Mouse (Mus musculus): ENCODE results near the gene Iqcc. TPM values are rescaled to one million over a fixed set of nuclear protein-coding genes. Genes with fewer than 3 reads are reported as not detected.

Iqcc gene
- polyA plus RNA-seq, 1 experiment from 2014 or later: 25.8 TPM

DNA sequence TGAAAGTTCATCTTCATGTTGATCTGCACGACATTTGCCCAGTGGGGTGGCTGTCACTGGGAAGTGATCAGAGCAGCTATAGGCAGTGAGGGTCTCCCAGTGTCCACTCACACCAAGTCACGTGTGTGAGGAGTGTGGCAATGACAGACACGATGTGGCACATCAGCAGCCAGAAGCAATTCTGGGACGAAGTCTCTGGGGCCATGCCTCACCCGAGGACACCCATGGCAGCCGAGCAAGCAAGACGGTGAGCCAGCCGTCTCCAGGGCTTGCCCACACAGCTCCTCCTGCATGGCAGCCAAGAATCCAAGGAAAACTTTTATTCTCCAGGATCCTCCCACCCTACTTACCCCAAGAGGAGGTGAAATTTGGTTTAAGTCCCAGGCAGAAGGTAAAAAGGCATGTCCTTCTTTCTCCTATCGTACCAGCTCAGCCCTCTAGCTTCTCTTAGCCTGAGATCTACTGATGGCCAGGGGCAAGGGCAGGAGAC lies 3.1 kb downstream of the Iqcc start:
- DNase-seq (no peak), ATAC-seq (ENCODE audit: insufficient read depth) (no peak)
- no peak for TF ChIP-seq CTCF (IDR thresholded peaks at IDR 0.05; ENCODE audit: low read depth)
- Histone ChIP-seq H3K27me3 (ENCODE audit: insufficient read depth, low read length) (no peaks in the 10 kb centered on the region), H3K4me1 (ENCODE audit: insufficient read depth) (0 out of 2 replicates have a peak, but pooled peaks cover 5% of the 10 kb centered on the region), H3K27ac (ENCODE audit: low read depth) (no peak overlapping the region), H3K36me3 (ENCODE audit: insufficient read depth) (peaks cover 17% of the 10 kb centered on the region), H3K4me2 (no peak overlapping the region), H3K9me3 (ENCODE audit: low read depth, low read length) (no peaks in the 10 kb centered on the region), H3K9ac (no peak overlapping the region), H3K4me3 (ENCODE audit: low read depth, low read length) (no peak overlapping the region)
- 89% methylated on average over 9 of the region's 9 CpGs for WGBS

DNA sequence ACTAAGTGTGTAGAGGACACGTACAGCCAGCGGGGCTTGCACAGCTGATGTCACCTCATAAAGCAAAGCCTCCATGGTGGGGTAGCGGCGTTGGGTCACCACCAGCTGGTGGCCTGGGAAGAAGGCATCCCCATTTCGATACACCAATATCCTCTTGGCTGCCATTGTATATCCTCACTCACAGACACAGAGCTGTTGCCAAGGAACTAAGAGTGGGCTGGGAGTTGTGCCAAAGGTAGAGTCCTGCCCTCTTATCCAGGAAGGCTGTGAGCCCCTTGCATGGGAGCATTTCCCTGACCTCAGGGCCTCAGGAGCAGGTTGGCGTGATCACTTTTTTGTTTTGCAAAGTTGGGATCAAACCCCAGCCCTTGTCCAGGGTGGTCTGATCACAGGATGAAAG lies 4.8 kb downstream of the Iqcc start, which contains the start of gene Dcdc2b:
Gene Dcdc2b, minus strand, starts transcription at position 165 of the 400 bp plus-strand sequence.
- Histone ChIP-seq H3K4me1 (ENCODE audit: insufficient read depth) (0 out of 2 replicates have a peak, but pooled peaks cover 5% of the 10 kb centered on the region), H3K9ac (no peak within 1 kb of the TSS), H3K27ac (ENCODE audit: low read depth) (no peak within 1 kb of the TSS), H3K4me3 (ENCODE audit: low read depth, low read length) (no peak within 1 kb of the TSS), H3K9me3 (ENCODE audit: low read depth, low read length) (no peaks in the 10 kb centered on the region), H3K4me2 (no peak within 1 kb of the TSS), H3K36me3 (ENCODE audit: insufficient read depth) (peaks cover 23% of the 10 kb centered on the region), H3K27me3 (ENCODE audit: insufficient read depth, low read length) (no peaks in the 10 kb centered on the region)
- DNase-seq: peak; percentile 21
- 73% methylated on average over 6 of the region's 6 CpGs for WGBS
- TF ChIP-seq CTCF (IDR thresholded peaks at IDR 0.05; ENCODE audit: low read depth): no peak
- ATAC-seq (ENCODE audit: insufficient read depth): no peak

DNA sequence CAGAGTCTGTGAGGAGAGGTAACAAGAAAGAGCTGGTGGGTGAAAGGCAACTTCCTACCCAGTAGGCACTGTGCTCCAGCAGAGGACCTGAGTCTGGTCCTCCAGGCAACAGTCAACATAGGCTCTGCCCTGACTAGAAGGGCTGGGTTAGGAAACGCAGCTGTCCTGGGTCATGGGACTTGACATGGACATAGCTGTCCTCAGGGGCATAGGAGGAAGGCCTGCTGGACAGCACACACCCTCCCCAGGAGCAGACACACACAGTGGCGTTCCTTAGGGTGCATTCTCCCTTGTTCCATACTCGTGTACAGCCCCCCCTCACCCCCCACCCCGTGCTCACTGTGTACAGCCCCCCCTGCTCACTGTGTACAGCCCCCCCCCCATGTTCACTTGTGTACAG lies 8.4 kb downstream of the Iqcc start:
- Histone ChIP-seq H3K4me1 (ENCODE audit: insufficient read depth) (no peaks in the 10 kb centered on the region), H3K9me3 (ENCODE audit: low read depth, low read length) (no peaks in the 10 kb centered on the region), H3K9ac (no peak overlapping the region), H3K27me3 (ENCODE audit: insufficient read depth, low read length) (no peaks in the 10 kb centered on the region), H3K27ac (ENCODE audit: low read depth) (no peak overlapping the region), H3K4me2 (no peak overlapping the region), H3K36me3 (ENCODE audit: insufficient read depth) (peaks cover 33% of the 10 kb centered on the region), H3K4me3 (ENCODE audit: low read depth, low read length) (no peak overlapping the region)
- ATAC-seq (ENCODE audit: insufficient read depth) (no peak; the same call in 1 of the 2 replicates), DNase-seq (no peak)
- TF ChIP-seq CTCF (IDR thresholded peaks at IDR 0.05; ENCODE audit: low read depth): no peak
- WGBS: 50% methylated on average over 4 of the region's 4 CpGs

DNA sequence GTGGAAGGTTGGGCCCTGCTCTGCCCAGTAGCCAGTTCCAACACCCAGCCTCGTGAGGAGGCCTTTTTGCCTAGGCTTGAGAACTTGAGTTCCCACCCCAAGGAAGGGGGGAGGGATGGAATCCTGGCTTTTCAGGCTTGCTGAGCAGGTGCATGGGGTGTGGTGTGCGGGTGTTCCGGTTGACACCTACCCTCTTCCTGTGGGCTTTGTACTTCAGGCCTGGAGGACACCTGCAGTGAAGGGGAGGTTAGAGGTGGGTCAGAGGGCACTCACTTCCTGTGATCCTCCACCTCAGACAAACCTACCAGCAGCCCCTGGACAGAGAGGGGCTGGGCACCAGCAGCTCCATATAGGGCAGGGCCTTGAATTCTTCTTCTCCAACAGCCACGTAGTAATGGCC lies 8.9 kb downstream of the Iqcc start:
- no peak overlapping the region for H3K27ac ChIP-seq (ENCODE audit: low read depth)
- no peak overlapping the region for H3K4me3 ChIP-seq (ENCODE audit: low read depth, low read length)
- H3K4me1 ChIP-seq (ENCODE audit: insufficient read depth): no peaks in the 10 kb centered on the region
- 68% methylated on average over 4 of the region's 4 CpGs for WGBS
- H3K27me3 ChIP-seq (ENCODE audit: insufficient read depth, low read length): no peaks in the 10 kb centered on the region
- no peak for TF ChIP-seq CTCF (IDR thresholded peaks at IDR 0.05; ENCODE audit: low read depth)
- ATAC-seq (ENCODE audit: insufficient read depth): no peak
- H3K9ac ChIP-seq: no peak overlapping the region
- no peak for DNase-seq
- H3K36me3 ChIP-seq (ENCODE audit: insufficient read depth): peaks cover 36% of the 10 kb centered on the region
- no peak overlapping the region for H3K4me2 ChIP-seq
- no peaks in the 10 kb centered on the region for H3K9me3 ChIP-seq (ENCODE audit: low read depth, low read length)

DNA sequence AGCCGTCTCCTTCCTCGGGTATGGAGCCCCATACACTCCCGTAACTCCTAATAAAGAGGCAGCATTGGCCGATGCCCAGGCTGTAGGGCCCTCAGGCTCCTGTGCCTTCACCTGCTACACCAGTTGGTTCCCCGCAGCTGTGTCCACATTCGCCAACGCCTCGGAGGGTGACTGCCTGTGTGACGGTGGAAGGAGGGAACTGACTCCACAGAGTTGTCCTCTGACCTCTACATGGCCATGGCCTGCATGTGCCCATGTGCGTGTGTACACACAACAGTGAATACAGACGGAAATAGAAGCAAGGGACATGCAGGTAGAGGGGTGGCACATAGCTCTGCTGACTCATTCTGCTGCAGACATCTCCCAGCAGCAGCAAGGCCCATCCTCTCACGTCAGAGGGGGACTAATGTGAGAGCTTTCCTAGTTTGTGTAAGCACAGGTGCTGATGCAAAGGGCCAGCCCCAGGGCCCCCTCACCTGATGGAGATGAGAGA lies 9.7 kb downstream of the Iqcc start:
- Histone ChIP-seq H3K9me3 (ENCODE audit: low read depth, low read length) (no peaks in the 10 kb centered on the region), H3K4me2 (no peak overlapping the region), H3K36me3 (ENCODE audit: insufficient read depth) (peaks cover 41% of the 10 kb centered on the region), H3K4me3 (ENCODE audit: low read depth, low read length) (no peak overlapping the region), H3K9ac (no peak overlapping the region), H3K27me3 (ENCODE audit: insufficient read depth, low read length) (no peaks in the 10 kb centered on the region), H3K27ac (ENCODE audit: low read depth) (no peak overlapping the region), H3K4me1 (ENCODE audit: insufficient read depth) (no peaks in the 10 kb centered on the region)
- TF ChIP-seq CTCF (IDR thresholded peaks at IDR 0.05; ENCODE audit: low read depth): no peak
- no peak for DNase-seq
- 72% methylated on average over 12 of the region's 12 CpGs for WGBS
- 0 out of 2 replicates have a peak, but pooled peaks have one; percentile 22 for ATAC-seq (ENCODE audit: insufficient read depth)

DNA sequence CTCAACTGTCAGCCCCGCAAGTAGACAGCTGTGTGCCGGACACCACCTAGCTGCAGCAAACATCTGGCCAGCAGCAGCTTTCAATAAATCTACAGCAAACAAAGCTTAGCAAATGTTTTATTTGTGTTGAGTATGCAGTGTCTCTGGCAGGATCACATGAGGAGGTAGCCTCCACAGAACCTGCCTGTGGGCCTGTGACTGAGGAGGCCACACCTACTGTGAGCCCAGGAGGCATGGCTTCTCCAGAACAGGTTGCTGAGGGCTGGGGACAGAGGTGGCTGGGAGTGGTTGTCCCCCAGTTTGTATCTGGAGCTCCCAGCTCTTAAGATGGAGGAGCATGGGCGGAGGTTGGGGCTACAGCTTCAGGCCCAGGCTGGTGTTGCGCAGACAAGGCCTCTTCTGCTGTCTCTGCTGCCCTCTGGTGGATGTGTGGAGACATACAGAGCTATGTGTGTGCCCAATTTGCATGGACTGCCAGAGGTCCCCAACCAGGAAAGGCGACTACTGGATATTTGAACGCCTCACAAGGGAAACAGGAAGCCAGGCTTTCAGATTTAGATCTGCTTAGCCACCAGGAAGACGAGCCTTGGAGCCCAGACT lies 10.4 kb downstream of the Iqcc start:
- 38% methylated on average over 7 of the region's 7 CpGs for WGBS
- H3K27ac ChIP-seq (ENCODE audit: low read depth): no peak overlapping the region
- H3K4me3 ChIP-seq (ENCODE audit: low read depth, low read length): no peak overlapping the region
- H3K27me3 ChIP-seq (ENCODE audit: insufficient read depth, low read length): no peaks in the 10 kb centered on the region
- no peaks in the 10 kb centered on the region for H3K9me3 ChIP-seq (ENCODE audit: low read depth, low read length)
- peak; percentile 94 for TF ChIP-seq CTCF (IDR thresholded peaks at IDR 0.05; ENCODE audit: low read depth)
- peaks cover 48% of the 10 kb centered on the region for H3K36me3 ChIP-seq (ENCODE audit: insufficient read depth)
- peak; percentile 94 for DNase-seq
- H3K4me2 ChIP-seq: no peak overlapping the region
- ATAC-seq (ENCODE audit: insufficient read depth): peak; percentile 76
- H3K9ac ChIP-seq: 0 out of 2 replicates have a peak overlapping the region, but pooled peaks have one; percentile 2
- H3K4me1 ChIP-seq (ENCODE audit: insufficient read depth): no peaks in the 10 kb centered on the region

All from lung, embryonic 14.5 days (tissue).